Comparison of ENCODE assay signal across 8 mouse cellular contexts in genomic region chr8:119911258-119911962, GRCm38 (mm10). TPM values are rescaled to one million over a fixed set of nuclear protein-coding genes. Genes with fewer than 3 reads are reported as not detected.
DNase-seq lines count a peak whose midpoint lies in the region; ATAC-seq and TF ChIP-seq lines count a peak whose summit lies in the region.

No protein-coding gene starts in this region.

- ATAC-seq in heart, embryonic 14.5 days (ENCODE audit: insufficient number of reproducible peaks, insufficient read depth, low FRiP score, low read depth): peak; percentile 28; the same call in 1 of the 2 replicates
- ATAC-seq in forebrain, postnatal 0 days: peak; percentile 32; the same call in 1 of the 2 replicates
- peak; percentile 70 for ATAC-seq in midbrain, embryonic 11.5 days (ENCODE audit: low FRiP score)
- no peak for ATAC-seq in cerebellum, adult (ENCODE audit: insufficient number of reproducible peaks, low FRiP score, low TSS enrichment)
- ATAC-seq in monocyte, adult 5-6 weeks (replicated peaks; ENCODE audit: insufficient number of reproducible peaks, low FRiP score, low TSS enrichment, poor library complexity, severe bottlenecking): no peak

- H3K4me1 ChIP-seq in heart, embryonic 14.5 days (ENCODE audit: control insufficient read depth in 2 of 2, insufficient read depth in 2 of 2, low read length in 2 of 2): peaks cover 14 to 51% of the 10 kb centered on the region in 2 experiments
- peaks cover 26% of the 10 kb centered on the region for H3K4me1 ChIP-seq in forebrain, postnatal 0 days (ENCODE audit: insufficient read depth)
- H3K4me1 ChIP-seq in midbrain, embryonic 11.5 days (ENCODE audit: control insufficient read depth, insufficient read depth, low read length): peaks cover 34% of the 10 kb centered on the region

- no peaks in the 10 kb centered on the region for H3K9me3 ChIP-seq in heart, embryonic 14.5 days (ENCODE audit: control insufficient read depth, low read length)
- no peaks in the 10 kb centered on the region for H3K9me3 ChIP-seq in forebrain, postnatal 0 days (ENCODE audit: low read length)
- no peaks in the 10 kb centered on the region for H3K9me3 ChIP-seq in midbrain, embryonic 11.5 days (ENCODE audit: control insufficient read depth, low read length)

- WGBS in heart, embryonic 14.5 days: 2% methylated on average over 30 of the region's 30 CpGs
- 2% methylated on average over 30 of the region's 30 CpGs for WGBS in forebrain, postnatal 0 days
- WGBS in midbrain, embryonic 11.5 days: under 1% methylated on average over 30 of the region's 30 CpGs

- DNase-seq in heart, adult 8-10 months (ENCODE audit: low spot score): no peak
- DNase-seq in ES-CJ7 (ENCODE audit: low read depth, low spot score): peak; percentile 49
- DNase-seq in forebrain, postnatal 0 days: no peak
- no peak for DNase-seq in midbrain, embryonic 11.5 days (ENCODE audit: low spot score, missing footprints)
- DNase-seq in retina, embryonic 14.5 days (ENCODE audit: low spot score): no peak

- H3K27ac ChIP-seq in heart, embryonic 14.5 days (replicated peaks in 1 of 2; ENCODE audit: control insufficient read depth in 1 of 2, insufficient read depth in 1 of 2, low read depth in 2 of 2, low read length in 2 of 2): peak overlapping the region; percentile 87 to 88
- peak overlapping the region; percentile 95 for H3K27ac ChIP-seq in forebrain, postnatal 0 days (ENCODE audit: low read depth, low read length)
- peak overlapping the region; percentile 85 for H3K27ac ChIP-seq in midbrain, embryonic 11.5 days (ENCODE audit: low read depth, low read length)

- H3K4me2 ChIP-seq in heart, embryonic 14.5 days (ENCODE audit: low read length): peak overlapping the region; percentile 87
- H3K4me2 ChIP-seq in forebrain, postnatal 0 days (ENCODE audit: low read depth): peak overlapping the region; percentile 81
- peak overlapping the region; percentile 88 for H3K4me2 ChIP-seq in midbrain, embryonic 11.5 days

- TF ChIP-seq CTCF in forebrain, postnatal 0 days (IDR thresholded peaks at IDR 0.05; ENCODE audit: low read depth): no peak

- H3K4me3 ChIP-seq in heart, embryonic 14.5 days (ENCODE audit: control insufficient read depth in 1 of 2, insufficient read depth in 1 of 2, low read depth in 1 of 2, low read length in 2 of 2): peak overlapping the region; percentile 77 to 80
- H3K4me3 ChIP-seq in forebrain, postnatal 0 days (ENCODE audit: low read depth, low read length): peak overlapping the region; percentile 65
- H3K4me3 ChIP-seq in midbrain, embryonic 11.5 days (ENCODE audit: low read depth, low read length): peak overlapping the region; percentile 88

- no peaks in the 10 kb centered on the region for H3K36me3 ChIP-seq in heart, embryonic 14.5 days (ENCODE audit: control insufficient read depth, insufficient read depth, low read length)
- no peaks in the 10 kb centered on the region for H3K36me3 ChIP-seq in forebrain, postnatal 0 days (ENCODE audit: insufficient read depth)
- H3K36me3 ChIP-seq in midbrain, embryonic 11.5 days (ENCODE audit: control insufficient read depth, insufficient read depth, low read length): no peaks in the 10 kb centered on the region

- H3K9ac ChIP-seq in heart, embryonic 14.5 days (ENCODE audit: low read length): peak overlapping the region; percentile 94
- peak overlapping the region; percentile 72 for H3K9ac ChIP-seq in forebrain, postnatal 0 days
- peak overlapping the region; percentile 96 for H3K9ac ChIP-seq in midbrain, embryonic 11.5 days (ENCODE audit: low read length)

- H3K27me3 ChIP-seq in heart, embryonic 14.5 days (ENCODE audit: control insufficient read depth, insufficient read depth, low read length): no peaks in the 10 kb centered on the region
- no peaks in the 10 kb centered on the region for H3K27me3 ChIP-seq in forebrain, postnatal 0 days (ENCODE audit: insufficient read depth, low read length)
- H3K27me3 ChIP-seq in midbrain, embryonic 11.5 days (ENCODE audit: control insufficient read depth, insufficient read depth, low read length): no peaks in the 10 kb centered on the region

RNA-seq across cellular contexts. Expression of gene Gm20388, which starts 0.8 kb away (rescaled TPM):
- not detected in 2 replicates for polyA plus RNA-seq in heart, embryonic 14.5 days (2014; fragmentation: Nextera tagmentation; extraction: Ambion mirVana)
- total RNA-seq in heart, adult 8-10 months (2022): 1 to 10 TPM in 2 of 4 experiments, not detected in 2; 4.2 to 6.7 TPM
- total RNA-seq in forebrain, postnatal 0 days (2014; rRNA removed): 43.2 and 51.3 TPM in 2 replicates
- not detected in 2 replicates for polyA plus RNA-seq in forebrain, postnatal 0 days (2015; fragmentation: Nextera tagmentation; extraction: Ambion mirVana)
- 3.0 TPM in 1 of 2 replicates, not detected in the other for polyA plus RNA-seq in midbrain, embryonic 11.5 days (2014; fragmentation: Nextera tagmentation; extraction: Ambion mirVana)
- 10.0 to 63.8 TPM (median 16.1 TPM) in 3 replicates for total RNA-seq in monocyte, adult 5-6 weeks (2017)

RNA-seq across cellular contexts. Expression of gene Usp10, which starts 1.2 kb away (rescaled TPM):
- 66.9 and 68.0 TPM in 2 replicates for polyA plus RNA-seq in heart, embryonic 14.5 days (2014; fragmentation: Nextera tagmentation; extraction: Ambion mirVana)
- 10 to 100 TPM; 50.7 to 55.9 (median 53.9) TPM for total RNA-seq in heart, adult 8-10 months (2022)
- 68.1 and 77.3 TPM in 2 replicates for total RNA-seq in forebrain, postnatal 0 days (2014; rRNA removed)
- polyA plus RNA-seq in forebrain, postnatal 0 days (2015; fragmentation: Nextera tagmentation; extraction: Ambion mirVana): 89.6 and 106 TPM in 2 replicates
- 150 and 152 TPM in 2 replicates for polyA plus RNA-seq in midbrain, embryonic 11.5 days (2014; fragmentation: Nextera tagmentation; extraction: Ambion mirVana)
- total RNA-seq in monocyte, adult 5-6 weeks (2017): 27.0 to 27.9 TPM (median 27.1 TPM) in 3 replicates

RNA-seq across cellular contexts. Expression of gene Klhl36, which starts 49.3 kb away (rescaled TPM):
- 8.8 and 10.6 TPM in 2 replicates for polyA plus RNA-seq in heart, embryonic 14.5 days (2014; fragmentation: Nextera tagmentation; extraction: Ambion mirVana)
- 1 to 10 TPM; 2.8 to 3.1 (median 2.9) TPM for total RNA-seq in heart, adult 8-10 months (2022)
- 18.7 and 23.0 TPM in 2 replicates for total RNA-seq in forebrain, postnatal 0 days (2014; rRNA removed)
- polyA plus RNA-seq in forebrain, postnatal 0 days (2015; fragmentation: Nextera tagmentation; extraction: Ambion mirVana): 18.0 and 20.3 TPM in 2 replicates
- polyA plus RNA-seq in midbrain, embryonic 11.5 days (2014; fragmentation: Nextera tagmentation; extraction: Ambion mirVana): 8.2 and 10.2 TPM in 2 replicates
- 8.5 to 16.5 TPM (median 14.2 TPM) in 3 replicates for total RNA-seq in monocyte, adult 5-6 weeks (2017)

Comparison
In these comparisons a context has a peak if more than half of its experiments do, and no peak if none do; other contexts are left out.
1. ATAC-seq: peak in heart, embryonic 14.5 days (single experiment), forebrain, postnatal 0 days (single experiment) and midbrain, embryonic 11.5 days (single experiment); none in cerebellum, adult (single experiment) and monocyte, adult 5-6 weeks (single experiment).
2. Peak in every context shown above with its lines, with median percentiles within 50 percentile points of each other: H3K27ac ChIP-seq, H3K4me2 ChIP-seq, H3K4me3 ChIP-seq and H3K9ac ChIP-seq.